Mouse (Mus musculus): ENCODE measurements at regions not wholly inside any gene's neighbourhood (a gene's known extent, or its start where the extent isn't known, plus 50 kb on each side); places are given as distances from the start of the nearest gene placed in this dataset.

DNA sequence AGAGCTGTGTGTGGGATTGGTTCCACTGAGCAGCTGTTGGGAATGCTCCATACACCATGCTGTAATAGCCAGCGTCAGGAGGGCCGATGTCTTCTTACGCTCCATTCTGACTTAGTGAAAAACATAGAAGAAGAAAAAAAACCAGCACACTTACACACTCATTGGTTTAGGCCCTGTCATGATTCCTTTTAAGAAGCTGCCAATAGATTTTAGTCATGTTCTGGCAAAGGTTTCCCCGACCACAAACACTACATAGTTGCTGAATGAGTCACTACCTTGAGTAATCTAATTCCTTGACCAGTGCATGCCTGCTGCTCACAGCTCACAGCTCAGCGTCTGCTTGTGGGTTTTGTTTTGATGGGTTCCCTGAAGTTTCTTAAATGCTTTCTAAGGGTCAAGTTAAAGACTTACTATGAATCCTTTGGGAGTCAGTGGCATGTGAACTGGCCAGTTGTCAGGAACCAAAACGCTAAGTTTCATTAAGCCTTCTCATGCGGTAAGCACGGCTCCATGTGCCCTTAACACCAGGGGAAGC is 58.8 kb upstream of the Bach2 start:
- DNase-seq, result peak; percentile 13

- DNase-seq, result no peak
Measured at GRCm38 (mm10) chr4:32183791-32184190, 54.8 kb upstream of the Bach2 start.

GRCm38 (mm10) chr4:32185986-32186385 is 52.6 kb upstream of the Bach2 start:
- DNase-seq, result no peak

DNA sequence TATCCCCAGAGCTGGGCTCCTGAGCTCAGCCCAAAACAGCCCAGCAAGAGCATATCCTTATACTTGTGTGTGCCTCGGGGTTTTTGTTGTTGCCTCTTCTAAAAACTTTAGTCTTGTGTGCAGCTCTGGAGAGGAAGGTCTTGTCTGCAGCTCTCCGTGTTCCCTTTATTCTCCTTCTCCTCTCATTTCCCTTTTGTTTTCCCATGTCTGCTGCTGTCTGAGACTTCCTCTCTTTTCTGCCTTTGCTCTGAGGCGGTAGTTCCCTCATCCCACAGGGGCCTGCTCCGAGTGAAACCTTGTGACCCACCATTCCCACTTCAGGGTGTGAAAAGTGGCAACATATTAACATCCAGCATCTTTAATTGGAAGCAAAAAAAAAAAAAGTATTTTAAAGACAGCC is 51.5 kb upstream of the Bach2 start:
- DNase-seq, result no peak

DNA sequence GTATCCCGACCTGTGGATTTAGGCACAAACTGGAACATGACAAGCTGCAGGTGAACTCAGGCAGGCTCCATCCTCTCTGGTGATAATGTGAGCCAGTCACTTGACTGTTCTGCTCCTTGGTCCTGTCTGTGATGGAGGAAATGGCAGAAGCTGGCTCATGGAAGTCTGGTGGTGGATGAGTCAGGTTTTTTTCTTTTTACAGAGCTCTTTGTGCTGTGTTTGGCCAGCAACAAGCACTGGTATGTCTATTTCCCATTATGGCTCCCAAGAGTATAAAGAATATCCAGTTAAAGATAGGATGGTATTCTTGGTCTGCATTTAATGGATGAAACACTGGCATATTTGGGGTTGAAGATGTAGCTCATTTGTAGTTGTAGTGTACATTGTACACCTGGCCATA is 50.5 kb upstream of the Bach2 start:
- DNase-seq, result no peak

DNA sequence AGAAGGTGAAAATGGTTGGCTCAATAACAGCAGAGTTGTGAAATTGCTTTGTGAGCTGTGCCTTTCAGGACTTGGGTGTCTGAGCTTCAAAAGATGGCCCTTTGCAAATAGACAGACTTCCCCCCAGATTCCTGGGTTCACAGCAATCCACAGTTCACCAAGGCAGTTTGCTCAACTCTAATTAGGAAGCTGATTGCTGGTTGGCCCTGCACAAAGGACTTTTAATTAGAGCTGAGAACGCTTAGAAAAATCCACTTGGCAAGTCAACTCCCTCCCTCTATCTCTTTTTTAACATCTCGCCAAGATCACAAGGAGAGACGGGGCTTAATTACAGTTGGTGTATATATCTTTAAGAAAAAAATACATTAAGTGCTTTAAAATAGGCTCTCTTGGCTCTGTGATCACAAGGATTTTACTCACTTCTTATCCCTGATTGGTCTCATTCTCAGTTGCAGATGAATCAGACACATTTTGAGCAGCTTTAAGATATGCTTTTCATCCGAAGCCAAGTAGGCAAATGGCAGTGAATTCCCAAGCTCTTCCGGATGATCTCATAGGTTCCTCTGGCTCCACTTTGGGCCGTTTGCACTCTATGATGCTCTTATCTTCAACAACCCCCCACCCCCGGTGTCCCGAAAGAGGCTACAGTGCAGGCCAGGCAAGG is 49.7 kb upstream of the Bach2 start:
- DNase-seq, result no peak
